ENCODE assay signal across 8 mouse cellular contexts in genomic region chr4:149562905-149563347, GRCm38 (mm10). TPM values are rescaled to one million over a fixed set of nuclear protein-coding genes. Genes with fewer than 3 reads are reported as not detected.
DNase-seq lines count a peak whose midpoint lies in the region; ATAC-seq lines count a peak whose summit lies in the region.

No protein-coding gene starts in this region.

- intact Hi-C loops in heart, postnatal 25 days (cut with DNase I), result no loop called here

- peak; percentile 82 for ATAC-seq in forebrain, embryonic 16.5 days
- 0 out of 2 replicates have a peak, but pooled peaks have one; percentile 6 for ATAC-seq in lung, embryonic 16.5 days (ENCODE audit: low read depth)

- H3K9ac ChIP-seq in forebrain, embryonic 16.5 days (replicated peaks; ENCODE audit: low read depth, low read length), result peak overlapping the region; percentile 30
- peak overlapping the region; percentile 14; the same call in 1 of the 2 replicates for H3K9ac ChIP-seq in lung, embryonic 16.5 days (ENCODE audit: low read length)

- peak overlapping the region; percentile 89 for H3K27ac ChIP-seq in forebrain, embryonic 16.5 days (ENCODE audit: low read length)
- H3K27ac ChIP-seq in lung, embryonic 16.5 days (ENCODE audit: low read length), result peak overlapping the region; percentile 56; the same call in 1 of the 2 replicates

- H3K4me3 ChIP-seq in forebrain, embryonic 16.5 days (replicated peaks; ENCODE audit: low read length), result 0 out of 2 replicates have a peak overlapping the region, but pooled peaks have one; percentile 2
- no peak overlapping the region for H3K4me3 ChIP-seq in lung, embryonic 16.5 days (ENCODE audit: low read length)

- peaks cover 9% of the 10 kb centered on the region; the same call in 1 of the 2 replicates for H3K36me3 ChIP-seq in forebrain, embryonic 16.5 days (ENCODE audit: control insufficient read depth, insufficient read depth)
- no peaks in the 10 kb centered on the region for H3K36me3 ChIP-seq in lung, embryonic 16.5 days (ENCODE audit: control insufficient read depth, insufficient read depth, low read length)

- no peaks in the 10 kb centered on the region for H3K27me3 ChIP-seq in forebrain, embryonic 16.5 days (replicated peaks; ENCODE audit: control insufficient read depth, insufficient read depth, low read length)
- no peaks in the 10 kb centered on the region for H3K27me3 ChIP-seq in lung, embryonic 16.5 days (ENCODE audit: control insufficient read depth, insufficient read depth, low read depth, low read length)

- no peaks in the 10 kb centered on the region for H3K9me3 ChIP-seq in forebrain, embryonic 16.5 days (ENCODE audit: control insufficient read depth, low read length)
- 0 out of 2 replicates have a peak, but pooled peaks cover 2% of the 10 kb centered on the region for H3K9me3 ChIP-seq in lung, embryonic 16.5 days (ENCODE audit: control insufficient read depth, low read length)

- peak; percentile 52 to 66 for DNase-seq in heart, adult 18-20 months
- no peak for DNase-seq in heart, postnatal 25 days (ENCODE audit: low spot score)
- DNase-seq in cerebellum, adult 11 months, result peak; percentile 64
- DNase-seq in thymus, postnatal 4 days, result no peak
- no peak for DNase-seq in B cell, adult 2 months
- DNase-seq in adrenal gland, postnatal 25 days, result no peak

- peaks cover 27% of the 10 kb centered on the region for H3K4me1 ChIP-seq in forebrain, embryonic 16.5 days (replicated peaks; ENCODE audit: control insufficient read depth, insufficient read depth, low read length)
- peaks cover 41% of the 10 kb centered on the region for H3K4me1 ChIP-seq in lung, embryonic 16.5 days (replicated peaks; ENCODE audit: control insufficient read depth, insufficient read depth, low read length)

- peak overlapping the region; percentile 9 for H3K4me2 ChIP-seq in forebrain, embryonic 16.5 days (ENCODE audit: low read length)
- H3K4me2 ChIP-seq in lung, embryonic 16.5 days (ENCODE audit: low read depth, low read length), result peak overlapping the region; percentile 34

- WGBS in forebrain, embryonic 16.5 days, result 11% methylated on average over 7 of the region's 7 CpGs
- WGBS in lung, embryonic 16.5 days, result 21% methylated on average over 7 of the region's 7 CpGs

RNA-seq across cellular contexts. Expression of gene Clstn1, which starts 23.3 kb away (rescaled TPM):
- total RNA-seq in heart, adult 18-20 months (2021), result 10 to 100 TPM; 96.1 to 96.2 TPM
- total RNA-seq in heart, postnatal 25 days (2021), result 10 to 100 TPM; 80.7 to 84.0 TPM
- 65.3 and 81.8 TPM in 2 replicates for polyA plus RNA-seq in forebrain, embryonic 16.5 days (2015; fragmentation: Nextera tagmentation; extraction: Ambion mirVana)
- polyA plus RNA-seq in lung, embryonic 16.5 days (2015; fragmentation: Nextera tagmentation; extraction: Ambion mirVana), result 13.6 and 15.3 TPM in 2 replicates
- 67.9 and 83.9 TPM in 2 replicates for total RNA-seq in adrenal gland, postnatal 25 days (2021)

RNA-seq across cellular contexts. Expression of gene Ctnnbip1, which starts 44.9 kb away (rescaled TPM):
- 10 to 100 TPM; 24.2 to 25.1 TPM for total RNA-seq in heart, adult 18-20 months (2021)
- total RNA-seq in heart, postnatal 25 days (2021), result 10 to 100 TPM; 33.0 to 35.4 TPM
- polyA plus RNA-seq in forebrain, embryonic 16.5 days (2015; fragmentation: Nextera tagmentation; extraction: Ambion mirVana), result 94.1 and 105 TPM in 2 replicates
- 57.5 and 59.7 TPM in 2 replicates for polyA plus RNA-seq in lung, embryonic 16.5 days (2015; fragmentation: Nextera tagmentation; extraction: Ambion mirVana)
- 24.6 and 39.4 TPM in 2 replicates for total RNA-seq in adrenal gland, postnatal 25 days (2021)

Comparison
In these comparisons a context has a peak if more than half of its experiments do, and no peak if none do; other contexts are left out.
1. DNase-seq: peak in heart, adult 18-20 months (2 of 2) and cerebellum, adult 11 months (single experiment); none in heart, postnatal 25 days (single experiment), thymus, postnatal 4 days (single experiment), B cell, adult 2 months (0 of 2) and adrenal gland, postnatal 25 days (single experiment).